In genomic region chr2:131373656-131374055, GRCm38 (mm10) we compare ENCODE assay signal across 14 mouse cellular contexts.
"Had no signal": no experiment of that assay in that cellular context is flagged by ENCODE, and none has a peak within 500 bp of the region (broad histone marks: within the 10 kb centered on the region; RNA-seq: fewer than 3 reads in every experiment).

No protein-coding gene starts in this region.

- ATAC-seq: intestine, embryonic 15.5 days had no signal

- H3K4me2 ChIP-seq: intestine, embryonic 15.5 days; liver, embryonic 13.5 days; midbrain, embryonic 11.5 days had no signal

- H3K9ac ChIP-seq: intestine, embryonic 15.5 days; liver, embryonic 13.5 days had no signal

- H3K4me3 ChIP-seq: intestine, embryonic 15.5 days; liver, embryonic 13.5 days had no signal

- H3K27me3 ChIP-seq: intestine, embryonic 15.5 days; liver, embryonic 13.5 days had no signal

- H3K4me1 ChIP-seq: intestine, embryonic 15.5 days; liver, embryonic 13.5 days had no signal

- DNase-seq: liver, embryonic 13.5 days; lung, adult 2 months; lung, postnatal 14 days; lung, postnatal 4 days; midbrain, embryonic 14.5 days; right cerebral cortex, postnatal 14 days; right cerebral cortex, postnatal 4 days; thymus, adult 2 months; thymus, postnatal 14 days; thymus, postnatal 4 days had no signal

- H3K9me3 ChIP-seq: intestine, embryonic 15.5 days; liver, embryonic 13.5 days had no signal

- H3K27ac ChIP-seq: intestine, embryonic 15.5 days; kidney, postnatal 0 days; liver, embryonic 13.5 days; stomach, postnatal 0 days had no signal

- H3K36me3 ChIP-seq: intestine, embryonic 15.5 days; liver, embryonic 13.5 days had no signal
